Mouse (Mus musculus) frontal cortex, postnatal 14 days (tissue): ENCODE results near the gene Aplp1.
"Not testable (repeated sequence)": the region's sequence is repeated elsewhere in the genome, so short reads cannot be mapped to it uniquely, and the experiment has no call there.

Source experiments
- DNase-seq, 2 experiments: peaks; one replicate each; pipeline ENCODE4 v3.0.0; 2022; ENCODE audit warnings: low spot score in 2 of 2

Gene Aplp1

DNA sequence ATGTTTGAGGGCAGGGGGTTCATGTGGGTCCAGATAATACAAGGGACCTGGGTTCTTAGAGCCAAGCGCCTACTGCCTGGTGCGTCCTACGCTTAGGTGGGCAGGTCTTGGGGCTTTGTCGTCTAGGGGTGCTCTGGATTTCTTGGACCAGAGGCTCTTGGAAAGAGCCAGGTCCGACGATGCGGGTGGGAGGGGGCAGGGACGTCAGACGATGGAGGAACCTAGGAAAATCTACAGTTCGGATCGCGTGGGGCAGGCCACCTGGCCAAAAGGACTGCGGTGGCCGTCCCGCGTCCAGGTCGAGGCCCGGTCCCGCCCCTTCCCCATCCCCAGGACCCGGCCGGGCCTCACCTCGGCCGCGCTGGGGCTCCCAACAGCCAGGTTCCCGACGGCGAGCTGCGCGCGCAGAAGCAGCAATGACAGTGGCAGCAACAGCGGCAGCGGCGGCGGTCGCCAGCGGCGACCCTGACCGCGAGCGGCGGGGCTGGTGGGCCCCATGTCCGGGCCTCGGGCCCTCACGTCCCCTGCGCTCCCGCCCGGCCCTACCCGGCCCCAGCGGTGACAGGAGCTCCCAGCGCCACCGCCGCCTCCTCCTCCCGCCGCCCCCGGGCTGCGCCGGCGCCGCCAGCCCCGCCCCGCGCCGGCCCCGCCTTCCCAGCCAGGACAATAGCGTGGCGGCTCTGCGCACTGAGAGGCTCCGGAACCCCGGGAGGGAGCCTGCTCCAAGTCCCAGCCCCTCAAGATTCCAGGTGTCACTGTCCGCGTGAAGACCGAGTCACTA is at the start of gene Aplp1:
Gene Aplp1 (minus strand): TSS at position 565 of the 781 bp plus-strand sequence.
- DNase-seq = peak in 1 of 2 experiments; percentile 67

DNA sequence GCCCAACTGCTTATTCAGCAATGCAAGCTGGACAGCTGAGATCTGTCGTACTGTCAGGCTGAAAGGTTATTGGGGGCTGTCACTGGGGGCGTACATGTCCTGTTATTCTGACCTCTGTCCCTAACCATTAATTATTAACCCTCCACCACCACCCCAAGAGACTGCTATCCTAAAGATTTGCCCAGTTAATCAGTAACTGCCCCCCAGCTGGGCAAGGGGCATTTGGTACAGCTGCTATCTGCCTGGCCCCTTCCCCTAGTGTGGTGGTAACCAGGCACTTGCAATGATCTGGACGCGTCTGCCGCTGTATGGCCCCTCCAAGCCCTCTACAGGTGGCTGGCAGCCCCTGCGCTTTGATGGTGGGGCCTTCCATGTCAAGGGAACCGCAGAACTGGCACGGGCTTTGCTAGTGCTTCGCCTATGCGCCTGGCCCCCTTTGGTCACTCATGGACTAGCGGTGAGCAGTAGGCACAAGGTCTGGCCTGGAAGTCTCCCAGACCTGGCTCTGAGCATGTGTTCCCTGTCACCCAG is 48.1 kb upstream of the Aplp1 start, which contains the start of gene Prodh2:
Gene Prodh2 (plus strand): TSS at position 222 of the 531 bp plus-strand sequence.
- no peak for DNase-seq

- DNase-seq = peak in 1 of 2 experiments; percentile 64
Observed at GRCm38 (mm10) chr7:30492765-30493164, 47.4 kb upstream of the Aplp1 start.

GRCm38 (mm10) chr7:30490957-30491307 is 45.6 kb upstream of the Aplp1 start:
- DNase-seq = no peak

DNA sequence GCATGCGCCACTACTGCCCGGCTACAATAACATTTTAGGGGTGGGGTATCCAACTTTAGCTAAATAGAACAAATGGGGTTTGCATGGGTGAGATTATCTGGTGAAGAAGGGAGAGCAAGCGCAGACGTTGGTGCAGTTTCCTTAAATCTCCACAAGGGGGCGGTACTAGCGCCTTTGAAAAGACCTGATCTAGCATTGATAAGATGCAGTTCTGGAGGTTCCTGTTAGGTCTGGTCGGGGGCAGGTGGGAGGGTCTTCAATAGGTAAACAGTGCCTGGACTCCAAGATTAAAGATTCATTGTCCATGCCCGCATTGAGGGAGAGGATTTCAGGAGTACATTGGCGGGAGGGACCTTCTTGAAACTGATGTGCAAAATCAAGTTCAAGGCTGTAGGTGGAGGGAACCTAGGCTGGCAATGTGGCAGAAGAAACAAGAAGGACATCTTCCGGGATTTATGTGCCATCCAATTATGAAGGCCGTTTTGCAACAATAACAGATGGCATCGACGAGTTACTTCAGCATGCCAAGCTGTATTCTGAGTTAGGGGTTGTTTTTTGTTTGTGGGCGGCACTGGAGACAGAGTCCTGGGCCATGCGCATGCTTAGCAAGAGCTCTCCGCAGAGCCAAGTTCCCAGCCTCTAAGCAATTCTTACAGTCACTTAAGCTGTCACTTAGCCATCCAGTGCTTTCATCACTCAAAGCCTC is 45.1 kb upstream of the Aplp1 start:
- peak in 1 of 2 experiments; percentile 51 for DNase-seq

DNA sequence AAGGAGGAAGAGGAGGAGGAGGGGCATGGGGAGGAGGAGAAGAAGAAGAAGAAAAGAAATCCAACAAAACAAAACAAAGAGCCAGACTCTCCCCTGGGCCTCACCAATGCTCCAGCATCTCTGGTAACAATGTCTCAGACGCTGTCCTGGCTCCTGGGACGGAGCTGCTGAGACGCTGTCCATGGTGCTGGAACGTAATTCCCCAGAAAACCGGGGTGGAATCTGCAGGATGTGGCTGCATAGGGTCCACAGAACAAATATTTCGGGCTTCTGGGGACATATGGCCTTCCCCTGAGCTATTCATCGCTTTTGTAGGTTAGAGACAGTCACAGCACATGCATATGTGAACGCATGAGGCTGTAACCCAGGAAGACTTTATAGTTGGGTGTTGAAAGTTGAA is 38.9 kb upstream of the Aplp1 start:
- DNase-seq = no peak

DNA sequence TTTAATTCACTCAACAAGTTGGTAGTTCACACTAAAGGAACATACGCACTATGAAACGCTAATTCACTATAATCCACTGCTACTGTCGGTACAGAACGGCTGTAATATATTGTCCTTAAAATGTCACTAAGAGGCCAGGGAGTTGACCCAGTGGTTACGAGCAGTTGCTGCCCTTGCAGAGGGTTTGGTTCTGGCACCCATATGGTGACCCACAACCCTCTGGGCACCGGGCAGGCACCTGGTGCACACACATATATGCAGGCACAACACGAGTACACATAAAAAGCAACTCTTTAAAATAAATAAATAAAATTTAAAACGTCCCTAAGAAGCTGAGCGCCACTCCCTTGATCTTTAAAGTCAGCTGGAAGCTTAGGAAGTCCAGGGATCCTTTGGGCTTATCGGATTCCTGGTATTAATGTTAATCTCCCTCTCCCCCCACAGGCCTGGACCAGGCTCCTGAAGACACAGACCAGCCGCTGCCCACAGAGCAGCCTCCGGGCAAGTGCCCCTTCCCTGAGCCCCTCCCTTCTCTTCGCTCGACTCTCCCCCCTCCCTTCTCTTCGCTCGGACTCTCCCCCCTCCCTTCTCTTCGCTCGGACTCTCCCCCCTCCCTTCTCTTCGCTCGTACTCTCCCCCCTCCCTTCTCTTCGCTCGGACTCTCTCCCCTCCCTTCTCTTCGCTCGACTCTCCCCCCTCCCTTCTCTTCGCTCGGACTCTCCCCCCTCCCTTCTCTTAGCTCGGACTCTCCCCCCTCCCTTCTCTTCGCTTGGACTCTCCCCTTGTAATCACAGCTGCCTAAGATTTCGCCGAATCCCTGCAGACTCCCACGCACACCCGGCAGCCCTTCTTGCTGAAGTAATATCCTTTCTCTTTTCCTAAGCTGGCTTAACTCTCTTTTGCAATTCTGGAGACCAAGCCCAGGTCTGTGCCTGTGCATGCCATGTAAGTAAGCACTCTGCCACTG is 32.4 kb upstream of the Aplp1 start:
- DNase-seq = peak in 1 of 2 experiments; percentile 35

- not testable (repeated sequence) for DNase-seq
Observed at GRCm38 (mm10) chr7:30476136-30476535, 30.8 kb upstream of the Aplp1 start.

GRCm38 (mm10) chr7:30474999-30475398 is 29.7 kb upstream of the Aplp1 start:
- no peak for DNase-seq

- DNase-seq = peak in 1 of 2 experiments; percentile 40
Observed at GRCm38 (mm10) chr7:30472411-30472810, 27.1 kb upstream of the Aplp1 start.

DNA sequence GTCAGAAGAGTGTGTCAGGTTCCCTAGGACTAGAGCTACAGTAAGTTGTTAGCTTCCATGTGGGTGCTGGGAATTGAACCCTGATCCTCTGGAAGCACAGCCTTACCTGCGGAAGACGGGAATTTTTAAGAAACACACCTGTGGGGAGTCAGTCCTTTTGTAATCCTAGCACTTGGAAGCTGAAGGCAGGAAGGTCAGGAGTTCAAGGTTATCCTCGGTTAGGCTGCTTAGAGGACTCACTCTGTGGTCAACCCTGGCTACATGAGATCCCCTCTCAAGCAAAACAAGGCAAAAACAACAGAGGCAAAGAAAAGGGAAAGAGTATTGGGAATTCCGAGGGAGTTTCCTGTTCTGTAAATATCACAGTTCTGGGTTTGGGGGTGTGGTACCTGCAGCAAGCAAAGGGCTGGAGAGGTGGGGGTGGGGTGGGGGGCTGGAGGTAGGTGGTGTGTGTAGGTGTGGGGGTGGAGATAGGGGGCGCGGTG is 19.5 kb upstream of the Aplp1 start:
- DNase-seq = no peak

- no peak for DNase-seq
Observed at GRCm38 (mm10) chr7:30463996-30464395, 18.7 kb upstream of the Aplp1 start.

GRCm38 (mm10) chr7:30463568-30463967 is 18.2 kb upstream of the Aplp1 start:
- DNase-seq = no peak

GRCm38 (mm10) chr7:30459484-30459883 is 14.1 kb upstream of the Aplp1 start:
- DNase-seq = no peak

GRCm38 (mm10) chr7:30457629-30458330 is 12.4 kb upstream of the Aplp1 start, which contains the start of the genes Kirrel2 and Nphs1:
TSS of gene Kirrel2 (minus strand) at chr7:30457690.
TSS of gene Nphs1 (plus strand) at chr7:30458315.
- peak in 1 of 2 experiments; percentile 45 for DNase-seq

GRCm38 (mm10) chr7:30456911-30457628 is 11.7 kb upstream of the Aplp1 start:
- no peak for DNase-seq

DNA sequence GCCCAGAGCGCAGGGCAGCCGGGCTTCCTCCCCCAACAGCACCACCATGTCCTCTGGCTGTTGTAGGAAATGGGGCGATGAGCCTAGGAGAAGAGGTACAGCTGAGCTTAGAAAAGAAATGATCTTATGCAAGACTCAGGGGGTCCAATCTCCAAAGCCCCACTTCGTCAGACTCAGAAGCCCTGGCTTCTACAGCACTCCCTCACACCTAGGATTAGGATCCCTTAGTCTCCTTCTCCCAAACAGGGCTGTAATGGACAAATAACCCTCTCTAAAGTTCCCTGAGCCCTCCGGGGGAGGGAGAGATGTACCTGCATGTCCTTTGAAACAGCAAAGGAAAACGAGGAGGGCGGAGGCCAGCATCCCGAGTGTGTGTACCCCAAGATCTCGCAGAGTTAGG is 11.2 kb upstream of the Aplp1 start:
- no peak for DNase-seq

- no peak for DNase-seq
Observed at GRCm38 (mm10) chr7:30454259-30454658, 8.9 kb upstream of the Aplp1 start.

DNA sequence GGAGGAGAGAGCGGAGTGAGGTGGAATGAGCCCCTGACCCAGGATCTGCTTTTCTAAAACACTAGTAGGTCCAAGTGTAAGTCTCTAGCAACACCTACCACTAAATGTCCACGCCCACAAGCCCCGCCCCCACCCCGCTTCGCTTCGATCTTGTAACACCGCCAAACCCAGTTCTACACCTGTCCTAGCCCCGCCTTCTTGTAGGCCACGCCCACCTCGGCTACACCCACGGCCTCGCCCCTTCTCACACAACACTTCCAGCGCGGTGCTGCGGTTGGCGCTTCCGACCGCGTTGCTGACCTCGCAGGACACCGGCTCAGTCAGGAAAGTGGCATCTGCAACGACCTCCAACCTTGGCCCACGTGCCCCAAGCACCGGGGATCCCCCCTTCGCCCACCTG is 8.4 kb upstream of the Aplp1 start:
- no peak for DNase-seq

DNA sequence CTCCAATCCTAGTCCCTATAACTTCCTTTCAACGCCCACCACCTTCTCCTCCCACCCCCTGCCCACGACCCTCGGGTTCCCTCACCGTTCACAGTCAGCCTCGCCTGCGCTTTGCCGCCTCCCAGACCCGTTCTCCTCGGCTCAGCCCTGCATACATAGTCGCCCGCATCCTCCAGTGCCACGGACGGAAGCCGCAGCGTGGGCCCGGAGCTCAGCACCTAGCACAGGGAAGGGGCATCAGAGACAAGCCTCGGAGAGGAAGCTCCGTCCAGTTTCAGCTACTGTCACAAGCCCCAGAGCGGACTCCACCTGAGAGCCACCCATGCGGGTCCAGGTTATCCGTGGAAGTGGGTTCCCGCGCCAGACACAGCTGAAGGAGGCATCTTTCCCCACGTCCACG is 8.0 kb upstream of the Aplp1 start:
- no peak for DNase-seq
